25 mouse cellular contexts compared by ENCODE assay signal in the genomic region with DNA sequence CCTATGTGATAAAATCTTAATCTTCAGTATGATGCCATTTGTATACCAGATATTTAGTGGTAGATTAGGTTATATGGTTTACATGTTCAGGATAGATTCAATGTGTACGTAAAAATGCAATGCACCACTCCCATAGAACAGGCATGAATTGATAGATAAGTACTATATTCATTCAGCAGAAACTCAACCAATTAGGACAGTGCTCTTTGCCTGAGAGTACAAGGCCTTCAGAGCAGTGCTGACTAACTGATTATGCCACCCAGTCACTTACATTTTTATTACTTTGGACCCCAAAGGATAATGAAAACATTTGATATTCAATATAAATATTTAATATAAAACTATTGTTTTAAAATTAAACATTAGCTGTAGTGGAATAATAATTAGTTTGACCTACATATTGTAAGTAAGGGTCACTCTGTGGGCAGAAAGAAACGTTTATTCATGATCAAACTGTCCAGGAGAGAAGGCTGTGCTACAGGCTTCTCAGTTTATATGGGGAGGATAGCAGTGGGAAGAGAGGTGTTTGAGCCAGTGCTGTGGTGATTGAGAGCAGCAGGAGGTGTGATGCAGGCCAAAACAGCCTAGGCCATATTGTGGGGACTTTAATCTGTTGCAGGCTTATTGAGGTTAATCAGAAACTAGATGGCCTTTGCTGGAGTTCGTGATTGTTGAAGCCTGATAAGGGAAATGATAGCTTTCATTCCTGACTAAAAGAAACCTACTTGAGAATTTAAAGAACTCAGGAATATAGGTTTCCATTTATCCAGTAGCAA.
"Had no signal": no experiment of that assay in that cellular context is flagged by ENCODE, and none has a peak within 500 bp of the region (broad histone marks: within the 10 kb centered on the region; RNA-seq: fewer than 3 reads in every experiment).

No protein-coding gene starts in this region.

- H3K36me3 ChIP-seq: limb, embryonic 10.5 days; limb, embryonic 13.5 days; midbrain, embryonic 10.5 days; midbrain, embryonic 13.5 days; neural tube, embryonic 13.5 days; stomach, embryonic 15.5 days had no signal

- H3K4me2 ChIP-seq: limb, embryonic 13.5 days; lung, embryonic 14.5 days; midbrain, embryonic 13.5 days; neural tube, embryonic 13.5 days; stomach, embryonic 15.5 days had no signal

- H3K9ac ChIP-seq: limb, embryonic 13.5 days; liver, embryonic 14.5 days; liver, postnatal 0 days; lung, embryonic 14.5 days; midbrain, embryonic 13.5 days; neural tube, embryonic 13.5 days; stomach, embryonic 15.5 days had no signal

- H3K27ac ChIP-seq: kidney, postnatal 0 days; left cerebral cortex, adult 2 months; limb, embryonic 10.5 days; limb, embryonic 13.5 days; liver, embryonic 14.5 days; midbrain, embryonic 10.5 days; midbrain, embryonic 13.5 days; neural tube, embryonic 13.5 days; stomach, embryonic 15.5 days had no signal

- H3K4me3 ChIP-seq: left cerebral cortex, adult 2 months; limb, embryonic 10.5 days; limb, embryonic 13.5 days; megakaryocyte, embryonic 14.5 days; midbrain, embryonic 10.5 days; midbrain, embryonic 13.5 days; myocyte; neural tube, embryonic 13.5 days; stomach, embryonic 15.5 days had no signal

- H3K27me3 ChIP-seq: limb, embryonic 13.5 days; megakaryocyte, embryonic 14.5 days; midbrain, embryonic 13.5 days; neural tube, embryonic 13.5 days; stomach, embryonic 15.5 days had no signal

- DNase-seq: kidney, adult 8-10 months; kidney, postnatal 25 days; layer of hippocampus, postnatal 36 days; liver; liver, postnatal 0 days; lung, embryonic 14.5 days; lung, postnatal 36 days; retina, postnatal 1 day; right cerebral cortex, postnatal 25 days; spleen, adult 18-20 months; thymus, postnatal 25 days had no signal

- H3K4me1 ChIP-seq: limb, embryonic 10.5 days; limb, embryonic 13.5 days; megakaryocyte, embryonic 14.5 days; midbrain, embryonic 10.5 days; midbrain, embryonic 13.5 days; neural tube, embryonic 13.5 days; stomach, embryonic 15.5 days had no signal

- ATAC-seq: inflammation-experienced regulatory T-cells, adult 6 months; liver, postnatal 0 days; lung, postnatal 0 days; midbrain, embryonic 13.5 days; midbrain, embryonic 16.5 days had no signal

- H3K9me3 ChIP-seq: limb, embryonic 10.5 days; limb, embryonic 13.5 days; megakaryocyte, embryonic 14.5 days; midbrain, embryonic 10.5 days; midbrain, embryonic 13.5 days; neural tube, embryonic 13.5 days; stomach, embryonic 15.5 days had no signal
